Mouse (Mus musculus) neutrophil, adult 59 days (primary cell): ENCODE results near the gene Sele. TPM values are rescaled to one million over a fixed set of nuclear protein-coding genes. Genes with fewer than 3 reads are reported as not detected.

ENCODE experiments used
- total RNA-seq, 2 experiments: library from RNA; stranded (reverse); gene quantifications; 1 replicate in 1 of 2; 2 replicates in 1 of 2; pipeline ENCODE4 v1.2.4; 2023

The Sele gene
- total RNA-seq = under 1 TPM; 0.31 to 0.37 TPM

DNA sequence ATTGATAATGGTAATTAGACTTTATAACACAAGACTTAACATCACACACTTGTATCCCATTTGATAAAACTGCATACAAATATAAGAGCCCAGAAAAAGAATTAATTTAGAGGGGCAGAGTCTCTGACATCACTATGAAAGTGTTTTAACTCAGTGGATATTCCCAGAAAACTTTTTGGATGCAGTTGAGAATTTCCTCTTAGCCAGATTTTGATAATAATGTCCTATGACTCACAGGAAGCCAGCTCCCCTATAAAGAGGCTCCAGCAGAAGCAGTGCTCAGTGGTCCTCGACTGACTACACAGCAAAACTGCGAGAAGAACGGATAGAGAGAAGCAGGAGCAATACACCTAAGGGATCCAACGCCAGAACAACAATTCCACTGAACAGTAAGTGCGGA lies at the start of gene Sele:
Gene Sele, plus strand, starts transcription at position 301 of the 400 bp plus-strand sequence.

DNA sequence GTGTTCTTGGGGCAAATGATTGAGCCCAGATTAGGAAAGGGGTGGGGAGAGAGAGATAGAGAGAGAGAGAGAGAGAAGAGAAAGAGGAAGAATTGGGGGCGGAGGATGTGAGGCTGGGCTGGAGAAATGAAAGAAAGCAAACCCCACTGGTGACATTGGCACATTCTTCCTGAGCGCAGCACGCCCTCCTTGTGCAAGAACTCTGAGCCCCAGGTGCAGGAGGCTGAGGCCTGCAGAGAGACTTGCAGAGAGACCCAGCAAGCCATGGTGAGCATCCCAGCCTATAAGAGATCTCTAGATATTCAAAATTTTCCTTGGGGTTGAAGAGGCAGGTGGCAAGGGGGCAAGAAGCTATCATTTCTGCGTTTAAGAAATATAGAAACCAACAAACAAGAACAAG lies 13.9 kb downstream of the Sele start, which contains the start of gene Sell:
Gene Sell, plus strand, starts transcription at position 58 of the 400 bp plus-strand sequence.

Other genes starting within 250 kb of the Sele start
- 10 to 100 TPM; 23.3 to 23.5 TPM for gene Scyl3, start 119.1 kb upstream of the Sele start, total RNA-seq
- gene BC055324, start 53.4 kb upstream of the Sele start, total RNA-seq = 10 to 100 TPM in 1 of 2 experiments, 1 to 10 TPM in 1; 7.1 to 10.1 TPM
- 1 to 10 TPM; 1.9 to 3.6 TPM for gene Mettl18, start 53.3 kb upstream of the Sele start, total RNA-seq
- gene Sell, start 13.7 kb downstream of the Sele start, total RNA-seq = 100 to 1,000 TPM; 507 to 564 TPM
- gene Selp, start 67.0 kb downstream of the Sele start, total RNA-seq = 10 to 100 TPM; 13.9 to 15.7 TPM
- 10 to 100 TPM; 67.0 to 72.8 TPM for gene F5, start 103.6 kb downstream of the Sele start, total RNA-seq
- 1 to 10 TPM; 3.9 to 5.4 TPM for gene Slc19a2, start 200.8 kb downstream of the Sele start, total RNA-seq
- 1 to 10 TPM; 3.4 to 4.0 TPM for gene Ccdc181, start 227.4 kb downstream of the Sele start, total RNA-seq